ENCODE assay signal across 21 mouse cellular contexts in genomic region chr11:22600370-22600769, GRCm38 (mm10).
"Had no signal": no experiment of that assay in that cellular context is flagged by ENCODE, and none has a peak within 500 bp of the region (broad histone marks: within the 10 kb centered on the region; RNA-seq: fewer than 3 reads in every experiment).

No protein-coding gene starts in this region.

- H3K4me2 ChIP-seq: kidney, embryonic 15.5 days; limb, embryonic 13.5 days; liver, embryonic 13.5 days; midbrain, embryonic 13.5 days; neural tube, embryonic 13.5 days; stomach, embryonic 15.5 days had no signal

- H3K4me1 ChIP-seq: megakaryocyte, embryonic 14.5 days; midbrain, embryonic 10.5 days had no signal

- H3K27ac ChIP-seq: kidney, embryonic 15.5 days; left cerebral cortex, adult 2 months; limb, embryonic 13.5 days; liver, embryonic 13.5 days; midbrain, embryonic 10.5 days; midbrain, embryonic 13.5 days; neural tube, embryonic 13.5 days; stomach, embryonic 15.5 days had no signal

- H3K9ac ChIP-seq: kidney, embryonic 15.5 days; limb, embryonic 13.5 days; liver, embryonic 13.5 days; midbrain, embryonic 13.5 days; neural tube, embryonic 13.5 days; stomach, embryonic 15.5 days had no signal

- H3K9me3 ChIP-seq: kidney, embryonic 15.5 days; limb, embryonic 13.5 days; liver, embryonic 13.5 days; midbrain, embryonic 10.5 days; midbrain, embryonic 13.5 days; neural tube, embryonic 13.5 days; stomach, embryonic 15.5 days had no signal

- H3K4me3 ChIP-seq: kidney, embryonic 15.5 days; left cerebral cortex, adult 2 months; limb, embryonic 13.5 days; liver, embryonic 13.5 days; megakaryocyte, embryonic 14.5 days; midbrain, embryonic 10.5 days; midbrain, embryonic 13.5 days; myocyte; neural tube, embryonic 13.5 days; stomach, embryonic 15.5 days had no signal

- DNase-seq: kidney, postnatal 10 days; kidney, postnatal 36 days; layer of hippocampus, postnatal 36 days; liver, embryonic 13.5 days; lung, adult 2 months; lung, postnatal 10 days; lung, postnatal 36 days; retina, postnatal 1 day; right cerebral cortex, postnatal 25 days; spleen, adult 18-20 months; thymus, postnatal 36 days had no signal

- H3K36me3 ChIP-seq: kidney, embryonic 15.5 days; limb, embryonic 13.5 days; liver, embryonic 13.5 days; midbrain, embryonic 10.5 days; midbrain, embryonic 13.5 days; neural tube, embryonic 13.5 days; stomach, embryonic 15.5 days had no signal

- ATAC-seq: midbrain, embryonic 13.5 days; midbrain, embryonic 16.5 days had no signal

- H3K27me3 ChIP-seq: kidney, embryonic 15.5 days; limb, embryonic 13.5 days; liver, embryonic 13.5 days; midbrain, embryonic 13.5 days; neural tube, embryonic 13.5 days; stomach, embryonic 15.5 days had no signal
